Comparison of ENCODE assay signal across 9 mouse cellular contexts in genomic region chr5:43781423-43781976, GRCm38 (mm10). TPM values are rescaled to one million over a fixed set of nuclear protein-coding genes. Genes with fewer than 3 reads are reported as not detected.
DNase-seq lines count a peak whose midpoint lies in the region; ATAC-seq lines count a peak whose summit lies in the region.
"Had no signal": no experiment of that assay in that cellular context is flagged by ENCODE, and none has a peak within 500 bp of the region (broad histone marks: within the 10 kb centered on the region; RNA-seq: fewer than 3 reads in every experiment).

No protein-coding gene starts in this region.

- no peaks in the 10 kb centered on the region for H3K9me3 ChIP-seq in forebrain, embryonic 15.5 days
- H3K9me3 ChIP-seq in intestine, embryonic 14.5 days (ENCODE audit: control insufficient read depth, low read length), result no peaks in the 10 kb centered on the region
- H3K9me3 ChIP-seq in stomach, embryonic 15.5 days, result no peaks in the 10 kb centered on the region

- ATAC-seq in forebrain, embryonic 15.5 days (replicated peaks), result peak; percentile 79
- ATAC-seq in intestine, embryonic 14.5 days (replicated peaks; ENCODE audit: low FRiP score, low TSS enrichment, low read depth), result peak; percentile 73
- ATAC-seq in megakaryocyte, adult 5-6 weeks (ENCODE audit: poor library complexity, severe bottlenecking), result peak; percentile 13; the same call in 1 of the 2 replicates
- ATAC-seq in stomach, embryonic 15.5 days (ENCODE audit: insufficient read depth, low FRiP score, low read depth), result peak; percentile 60

- peak overlapping the region; percentile 98 for H3K27ac ChIP-seq in forebrain, embryonic 15.5 days (replicated peaks)
- peak overlapping the region; percentile 97 for H3K27ac ChIP-seq in intestine, embryonic 14.5 days (ENCODE audit: low read depth)
- peak overlapping the region; percentile 92 for H3K27ac ChIP-seq in stomach, embryonic 15.5 days

- peaks cover 35% of the 10 kb centered on the region for H3K4me1 ChIP-seq in forebrain, embryonic 15.5 days
- peaks cover 14% of the 10 kb centered on the region for H3K4me1 ChIP-seq in intestine, embryonic 14.5 days (replicated peaks; ENCODE audit: control insufficient read depth, insufficient read depth, low read length)
- peaks cover 10% of the 10 kb centered on the region for H3K4me1 ChIP-seq in stomach, embryonic 15.5 days

- DNase-seq in embryo, embryonic 10 days (ENCODE audit: low spot score), result peak; percentile 34
- no peak for DNase-seq in embryo, embryonic 11 days
- DNase-seq in urinary bladder, postnatal 36 days (ENCODE audit: low spot score in 2 of 2), result peak; percentile 28 to 41
- no peak for DNase-seq in urinary bladder, adult 2 months (ENCODE audit: low spot score)
- peak; percentile 77 for DNase-seq in intestine, embryonic 14.5 days (ENCODE audit: low spot score)

- peak overlapping the region; percentile 86 for H3K4me2 ChIP-seq in forebrain, embryonic 15.5 days (replicated peaks)
- H3K4me2 ChIP-seq in intestine, embryonic 14.5 days (ENCODE audit: low read length), result peak overlapping the region; percentile 75
- H3K4me2 ChIP-seq in stomach, embryonic 15.5 days, result peak overlapping the region; percentile 57

- H3K4me3 ChIP-seq in forebrain, embryonic 15.5 days, result peak overlapping the region; percentile 96
- peak overlapping the region; percentile 90 for H3K4me3 ChIP-seq in intestine, embryonic 14.5 days (ENCODE audit: low read depth, low read length)
- peak overlapping the region; percentile 87 for H3K4me3 ChIP-seq in stomach, embryonic 15.5 days (replicated peaks)

- H3K27me3 ChIP-seq in forebrain, embryonic 15.5 days, result no peaks in the 10 kb centered on the region
- no peaks in the 10 kb centered on the region for H3K27me3 ChIP-seq in intestine, embryonic 14.5 days (replicated peaks; ENCODE audit: control insufficient read depth, insufficient read depth, low read length)
- H3K27me3 ChIP-seq in stomach, embryonic 15.5 days (replicated peaks), result no peaks in the 10 kb centered on the region

- WGBS in forebrain, embryonic 15.5 days, result under 1% methylated on average over 61 of the region's 61 CpGs
- WGBS in intestine, embryonic 14.5 days, result under 1% methylated on average over 39 of the region's 61 CpGs
- WGBS in stomach, embryonic 15.5 days, result under 1% methylated on average over 61 of the region's 61 CpGs

- H3K9ac ChIP-seq in forebrain, embryonic 15.5 days (replicated peaks), result peak overlapping the region; percentile 97
- H3K9ac ChIP-seq in intestine, embryonic 14.5 days (ENCODE audit: low read length), result peak overlapping the region; percentile 96
- H3K9ac ChIP-seq in stomach, embryonic 15.5 days, result peak overlapping the region; percentile 89

- no peaks in the 10 kb centered on the region for H3K36me3 ChIP-seq in forebrain, embryonic 15.5 days
- H3K36me3 ChIP-seq in intestine, embryonic 14.5 days (ENCODE audit: control insufficient read depth, insufficient read depth, low read length), result 0 out of 2 replicates have a peak, but pooled peaks cover 3% of the 10 kb centered on the region
- H3K36me3 ChIP-seq in stomach, embryonic 15.5 days, result no peaks in the 10 kb centered on the region

RNA-seq across cellular contexts. Expression of gene Bst1, which starts 37.2 kb away (rescaled TPM):
- 3.0 and 3.3 TPM in 2 replicates for polyA plus RNA-seq in urinary bladder, adult 2 months (2012; rRNA removed)
- polyA plus RNA-seq in forebrain, embryonic 15.5 days (2015; fragmentation: Nextera tagmentation; extraction: Ambion mirVana), result not detected in 2 replicates
- polyA plus RNA-seq in intestine, embryonic 14.5 days (2014; fragmentation: Nextera tagmentation; extraction: Ambion mirVana), result 0.26 and 0.38 TPM in 2 replicates
- 29.8 and 31.3 TPM in 2 replicates for total RNA-seq in megakaryocyte, adult 5-6 weeks (2015)
- 25.1 and 32.3 TPM in 2 replicates for total RNA-seq in megakaryocyte, adult 5-6 weeks (2017)
- 0.72 and 3.0 TPM in 2 replicates for polyA plus RNA-seq in stomach, embryonic 15.5 days (2015; fragmentation: Nextera tagmentation; extraction: Ambion mirVana)
- total RNA-seq: left cerebral cortex, postnatal 36 days had no signal

RNA-seq across cellular contexts. Expression of gene Fbxl5, which starts 39.9 kb away (rescaled TPM):
- 45.2 and 48.5 TPM in 2 replicates for polyA plus RNA-seq in urinary bladder, adult 2 months (2012; rRNA removed)
- polyA plus RNA-seq in forebrain, embryonic 15.5 days (2015; fragmentation: Nextera tagmentation; extraction: Ambion mirVana), result 71.9 and 75.7 TPM in 2 replicates
- 65.6 and 71.0 TPM in 2 replicates for polyA plus RNA-seq in intestine, embryonic 14.5 days (2014; fragmentation: Nextera tagmentation; extraction: Ambion mirVana)
- 81.7 and 82.1 TPM in 2 replicates for total RNA-seq in megakaryocyte, adult 5-6 weeks (2015)
- total RNA-seq in megakaryocyte, adult 5-6 weeks (2017), result 93.8 and 106 TPM in 2 replicates
- polyA plus RNA-seq in stomach, embryonic 15.5 days (2015; fragmentation: Nextera tagmentation; extraction: Ambion mirVana), result 55.1 and 56.4 TPM in 2 replicates

Comparison
In these comparisons a context has a peak if more than half of its experiments do, and no peak if none do; other contexts are left out.
1. DNase-seq: peak in embryo, embryonic 10 days (single experiment), urinary bladder, postnatal 36 days (2 of 2) and intestine, embryonic 14.5 days (single experiment); none in embryo, embryonic 11 days (single experiment) and urinary bladder, adult 2 months (single experiment).
2. ATAC-seq: peak in every context shown above with its lines; median percentile 79 in forebrain, embryonic 15.5 days; 73 in intestine, embryonic 14.5 days; 60 in stomach, embryonic 15.5 days; 13 in megakaryocyte, adult 5-6 weeks.
3. Peak in every context shown above with its lines, with median percentiles within 50 percentile points of each other: H3K27ac ChIP-seq, H3K4me2 ChIP-seq, H3K4me3 ChIP-seq and H3K9ac ChIP-seq.